Mouse (Mus musculus) kidney, postnatal 0 days (tissue): ENCODE data around the gene Slc22a14. TPM values are rescaled to one million over a fixed set of nuclear protein-coding genes. Genes with fewer than 3 reads are reported as not detected.
A peak's percentile ranks its signal among the peaks of the same experiment; 100 is the strongest.

Experiments
- ATAC-seq: fragments of 200-750 bp; cut with Nextera tagmentation; replicated peaks from 2 replicates; pipeline ENCODE4 v1.8.0; 2017; ENCODE audit warnings: low read depth, moderate number of reproducible peaks, moderate TSS enrichment, moderate library complexity; ENCODE audit not compliant: low FRiP score
- DNase-seq: peaks from one replicate; pipeline ENCODE4 v3.0.0-alpha.2; 2016; ENCODE audit warnings: low spot score
- H3K27ac ChIP-seq: fragments of 300-500 bp; sonication (generic); 2 replicates; pipeline ENCODE4 v1.5.1; 2014; ENCODE audit warnings: mild to moderate bottlenecking
- H3K27me3 ChIP-seq: fragments of 300-500 bp; sonication (generic); 2 replicates; pipeline ENCODE4 v1.6.1; 2014; ENCODE audit warnings: low read length, mixed read lengths; ENCODE audit not compliant: insufficient read depth
- H3K36me3 ChIP-seq: fragments of 300-500 bp; sonication (generic); 2 replicates; pipeline ENCODE4 v1.6.1; 2014; ENCODE audit warnings: low read length, mixed read lengths; ENCODE audit not compliant: insufficient read depth
- H3K4me1 ChIP-seq: fragments of 300-500 bp; sonication (generic); replicated peaks from 2 replicates; pipeline ENCODE4 v1.6.1; 2014; ENCODE audit warnings: antibody characterized with exemption, low read length, mixed read lengths; ENCODE audit not compliant: insufficient read depth
- H3K4me2 ChIP-seq: fragments of 300-500 bp; sonication (generic); 2 replicates; pipeline ENCODE4 v1.6.1; 2014; ENCODE audit warnings: mild to moderate bottlenecking, low read length, moderate library complexity, mixed read lengths
- H3K4me3 ChIP-seq: fragments of 300-500 bp; sonication (generic); replicated peaks from 2 replicates; pipeline ENCODE4 v1.5.1; 2014; ENCODE audit warnings: low read depth, low read length
- H3K9ac ChIP-seq: fragments of 300-500 bp; sonication (generic); 2 replicates; pipeline ENCODE4 v1.6.1; 2014; ENCODE audit warnings: low read depth, low read length
- H3K9me3 ChIP-seq: fragments of 300-500 bp; sonication (generic); replicated peaks from 2 replicates; pipeline ENCODE4 v1.6.1; 2016; ENCODE audit warnings: low read length, inconsistent platforms, mixed read lengths
- CTCF ChIP-seq: IDR thresholded peaks from 2 replicates; pipeline ENCODE4 v1.5.1; 2016; ENCODE audit warnings: antibody characterized with exemption, low read depth, mild to moderate bottlenecking, moderate library complexity
- WGBS: fragments of 180-500 bp; shearing (Covaris S2); extraction: QIAGEN DNeasy Blood & Tissue Kit; methylation state at CpG from one replicate; pipeline ENCODE4 v1.1.7; 2014; 5-methylcytosine and 5-hydroxymethylcytosine counted together
- polyA plus RNA-seq: library from polyadenylated mRNA; unstranded; fragments of >200 nt; fragmentation: Nextera tagmentation; extraction: Ambion mirVana; gene quantifications from 2 replicates; pipeline ENCODE4 v1.2.1, GENCODE M21; 2015

Slc22a14 gene
- polyA plus RNA-seq, 1 experiment from 2014 or later = 0.34 TPM

- peak overlapping the region; percentile 57 for H3K4me3 ChIP-seq
- WGBS = 3% methylated on average over 8 of the region's 8 CpGs
Observed at GRCm38 (mm10) chr9:119340212-119340580, 25.2 kb downstream of the Slc22a14 start.

GRCm38 (mm10) chr9:119339558-119340211 lies 25.7 kb downstream of the Slc22a14 start, which contains the start of gene Acaa1a:
Acaa1a (plus strand) TSS chr9:119339676.
- no peaks in the 10 kb centered on the region for H3K27me3 ChIP-seq
- peaks cover 21% of the 10 kb centered on the region; the same call in 1 of the 2 replicates for H3K36me3 ChIP-seq
- peak within 1 kb of the TSS; percentile 70 for H3K9ac ChIP-seq
- H3K4me1 ChIP-seq = peaks cover 21% of the 10 kb centered on the region
- H3K9me3 ChIP-seq = no peaks in the 10 kb centered on the region
- peak; percentile 38 for TF ChIP-seq CTCF
- peak; percentile 87 for DNase-seq
- H3K4me2 ChIP-seq = peak within 1 kb of the TSS; percentile 87
- WGBS = under 1% methylated on average over 43 of the region's 43 CpGs
- peak within 1 kb of the TSS; percentile 57 for H3K4me3 ChIP-seq
- H3K27ac ChIP-seq = peak within 1 kb of the TSS; percentile 89
- ATAC-seq = no peak

More at GRCm38 (mm10) chr9:119340212-119340580, 25.2 kb downstream of the Slc22a14 start:
- no peak for ATAC-seq
- DNase-seq = no peak
- peak overlapping the region; percentile 87 for H3K4me2 ChIP-seq
- peaks cover 21% of the 10 kb centered on the region for H3K4me1 ChIP-seq
- H3K27ac ChIP-seq = peak overlapping the region; percentile 89
- peak overlapping the region; percentile 70 for H3K9ac ChIP-seq
- H3K36me3 ChIP-seq = peaks cover 23% of the 10 kb centered on the region; the same call in 1 of the 2 replicates
- no peaks in the 10 kb centered on the region for H3K27me3 ChIP-seq
- TF ChIP-seq CTCF = no peak
- no peaks in the 10 kb centered on the region for H3K9me3 ChIP-seq

- peaks cover 21% of the 10 kb centered on the region for H3K4me1 ChIP-seq
- H3K36me3 ChIP-seq = peaks cover 17% of the 10 kb centered on the region; the same call in 1 of the 2 replicates
- DNase-seq = no peak
- WGBS = 41% methylated on average over 7 of the region's 7 CpGs
- H3K27me3 ChIP-seq = no peaks in the 10 kb centered on the region
- H3K4me2 ChIP-seq = peak overlapping the region; percentile 87
- H3K4me3 ChIP-seq = peak overlapping the region; percentile 57
- 0 out of 2 replicates have a peak overlapping the region, but pooled peaks have one; percentile 89 for H3K27ac ChIP-seq
- TF ChIP-seq CTCF = no peak
- ATAC-seq = no peak
- no peaks in the 10 kb centered on the region for H3K9me3 ChIP-seq
- H3K9ac ChIP-seq = peak overlapping the region; percentile 70
Observed at GRCm38 (mm10) chr9:119339106-119339505, 26.2 kb downstream of the Slc22a14 start.

- no peak overlapping the region for H3K27ac ChIP-seq
- 90% methylated on average over 3 of the region's 3 CpGs for whole genome bisulfite sequencing
- H3K4me2 ChIP-seq = 0 out of 2 replicates have a peak overlapping the region, but pooled peaks have one; percentile 87
- DNase-seq (no peak), ATAC-seq (no peak)
- no peaks in the 10 kb centered on the region for H3K9me3 ChIP-seq
- no peak for TF ChIP-seq CTCF
- H3K27me3 ChIP-seq = no peaks in the 10 kb centered on the region
- peaks cover 21% of the 10 kb centered on the region for H3K4me1 ChIP-seq
- peaks cover 11% of the 10 kb centered on the region; the same call in 1 of the 2 replicates for H3K36me3 ChIP-seq
- H3K9ac ChIP-seq = no peak overlapping the region
- no peak overlapping the region for H3K4me3 ChIP-seq
Observed at GRCm38 (mm10) chr9:119338350-119338749, 27.0 kb downstream of the Slc22a14 start.

- Histone ChIP-seq H3K9me3 (no peaks in the 10 kb centered on the region), H3K4me3 (no peak overlapping the region), H3K4me1 (peaks cover 21% of the 10 kb centered on the region), H3K27ac (no peak overlapping the region), H3K9ac (no peak overlapping the region), H3K27me3 (no peaks in the 10 kb centered on the region), H3K36me3 (0 out of 2 replicates have a peak, but pooled peaks cover 9% of the 10 kb centered on the region), H3K4me2 (no peak overlapping the region)
- no peak for TF ChIP-seq CTCF
- ATAC-seq (no peak), DNase-seq (no peak)
- 56% methylated on average over 14 of the region's 14 CpGs for WGBS
Observed at GRCm38 (mm10) chr9:119337842-119338241, 27.5 kb downstream of the Slc22a14 start.

- DNase-seq (no peak), ATAC-seq (no peak)
- H3K27me3 ChIP-seq = no peaks in the 10 kb centered on the region
- H3K36me3 ChIP-seq = 0 out of 2 replicates have a peak, but pooled peaks cover 9% of the 10 kb centered on the region
- peaks cover 11% of the 10 kb centered on the region; the same call in 1 of the 2 replicates for H3K4me1 ChIP-seq
- H3K9me3 ChIP-seq = no peaks in the 10 kb centered on the region
- H3K4me3 ChIP-seq = no peak overlapping the region
- H3K27ac ChIP-seq = no peak overlapping the region
- no peak overlapping the region for H3K9ac ChIP-seq
- no peak for TF ChIP-seq CTCF
- no peak overlapping the region for H3K4me2 ChIP-seq
- 81% methylated on average over 4 of the region's 4 CpGs for WGBS
Observed at GRCm38 (mm10) chr9:119335571-119335970, 29.8 kb downstream of the Slc22a14 start.
